Comparison of ENCODE assay signal across 8 mouse cellular contexts in genomic region chr9:109932756-109933375, GRCm38 (mm10). TPM values are rescaled to one million over a fixed set of nuclear protein-coding genes. Genes with fewer than 3 reads are reported as not detected.
DNase-seq lines count a peak whose midpoint lies in the region; ATAC-seq lines count a peak whose summit lies in the region.

No protein-coding gene starts in this region.

- no peaks in the 10 kb centered on the region for H3K36me3 ChIP-seq in hindbrain, embryonic 10.5 days

- no peaks in the 10 kb centered on the region for H3K27me3 ChIP-seq in hindbrain, embryonic 10.5 days (ENCODE audit: insufficient read depth, poor library complexity, severe bottlenecking)

- H3K4me1 ChIP-seq in hindbrain, embryonic 10.5 days (replicated peaks): peaks cover 21% of the 10 kb centered on the region

- no peaks in the 10 kb centered on the region for H3K9me3 ChIP-seq in hindbrain, embryonic 10.5 days

- H3K4me3 ChIP-seq in hindbrain, embryonic 10.5 days: peak overlapping the region; percentile 81

- peak; percentile 16; the same call in 1 of the 2 replicates for ATAC-seq in frontal cortex, adult (ENCODE audit: low TSS enrichment)
- ATAC-seq in activated CD4-positive, CD25-positive, alpha-beta regulatory T cell, adult 4 months: no peak

- 3% methylated on average over 12 of the region's 12 CpGs for WGBS in hindbrain, embryonic 10.5 days

- peak; percentile 81 for DNase-seq in MN1 (ENCODE audit: low spot score)
- peak; percentile 59 for DNase-seq in cerebellum, adult 11-12 months
- peak; percentile 45 for DNase-seq in hindbrain, embryonic 10.5 days (ENCODE audit: low spot score)
- peak; percentile 44 to 47 for DNase-seq in layer of hippocampus, postnatal 36 days
- DNase-seq in lung, postnatal 14 days: peak; percentile 46
- DNase-seq in right cerebral cortex, postnatal 14 days: peak; percentile 38

- peak overlapping the region; percentile 94 for H3K27ac ChIP-seq in hindbrain, embryonic 10.5 days

RNA-seq across cellular contexts. Expression of gene Map4, which starts 1.6 kb away (rescaled TPM):
- 71.6 and 96.3 TPM in 2 replicates for polyA plus RNA-seq in hindbrain, embryonic 10.5 days (2016; fragmentation: Nextera tagmentation; extraction: Ambion mirVana)
- total RNA-seq in layer of hippocampus, postnatal 36 days (2021): 100 to 1,000 TPM; 555 to 604 TPM
- polyA plus RNA-seq in activated CD4-positive, CD25-positive, alpha-beta regulatory T cell, adult 4 months (2017; shearing (Covaris generic)): 10 to 100 TPM; 40.8 to 42.7 TPM

RNA-seq across cellular contexts. Expression of gene Cdc25a, which starts 57.5 kb away (rescaled TPM):
- 36.6 and 40.6 TPM in 2 replicates for polyA plus RNA-seq in hindbrain, embryonic 10.5 days (2016; fragmentation: Nextera tagmentation; extraction: Ambion mirVana)
- 1 to 10 TPM; 4.4 to 5.0 TPM for total RNA-seq in layer of hippocampus, postnatal 36 days (2021)
- polyA plus RNA-seq in activated CD4-positive, CD25-positive, alpha-beta regulatory T cell, adult 4 months (2017; shearing (Covaris generic)): 1 to 10 TPM; 7.1 to 7.7 TPM
